ENCODE assay signal across 1 mouse cellular context in the genomic region with DNA sequence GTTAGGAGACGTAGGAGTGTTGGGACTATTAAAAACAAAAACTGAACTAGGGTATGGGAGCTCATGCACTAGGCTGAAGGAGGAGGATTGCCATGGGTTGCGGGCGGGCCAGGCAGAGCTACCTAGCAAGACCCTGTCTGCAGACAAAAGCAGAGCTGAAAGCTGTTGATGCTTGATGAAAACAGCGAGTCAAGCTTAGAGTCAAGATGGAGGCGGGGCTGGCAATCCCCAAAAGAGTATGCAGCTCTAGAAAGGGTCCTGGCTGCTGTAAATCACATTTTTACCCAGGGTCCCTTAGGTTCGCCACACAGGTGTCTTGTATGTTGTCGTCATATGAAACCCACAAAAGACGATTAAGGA.
TF ChIP-seq lines count a peak whose summit lies in the region.

No protein-coding gene starts in this region.

TF ChIP-seq in MEL, 35 proteins besides CTCF, POLR2A, EP300 and RAD21 (continued from another document):
- 0 out of 2 replicates have a peak, but pooled peaks have one; percentile 17 for TF ChIP-seq NELFE (IDR thresholded peaks at IDR 0.05; ENCODE audit: low read depth, low read length)
